Mouse (Mus musculus): ENCODE measurements around the gene Elac2. TPM values are rescaled to one million over a fixed set of nuclear protein-coding genes. Genes with fewer than 3 reads are reported as not detected.

Gene Elac2
- 37.2 and 41.1 TPM in 2 replicates for polyA plus RNA-seq (2016; fragmentation: Nextera tagmentation; extraction: Ambion mirVana)

DNA sequence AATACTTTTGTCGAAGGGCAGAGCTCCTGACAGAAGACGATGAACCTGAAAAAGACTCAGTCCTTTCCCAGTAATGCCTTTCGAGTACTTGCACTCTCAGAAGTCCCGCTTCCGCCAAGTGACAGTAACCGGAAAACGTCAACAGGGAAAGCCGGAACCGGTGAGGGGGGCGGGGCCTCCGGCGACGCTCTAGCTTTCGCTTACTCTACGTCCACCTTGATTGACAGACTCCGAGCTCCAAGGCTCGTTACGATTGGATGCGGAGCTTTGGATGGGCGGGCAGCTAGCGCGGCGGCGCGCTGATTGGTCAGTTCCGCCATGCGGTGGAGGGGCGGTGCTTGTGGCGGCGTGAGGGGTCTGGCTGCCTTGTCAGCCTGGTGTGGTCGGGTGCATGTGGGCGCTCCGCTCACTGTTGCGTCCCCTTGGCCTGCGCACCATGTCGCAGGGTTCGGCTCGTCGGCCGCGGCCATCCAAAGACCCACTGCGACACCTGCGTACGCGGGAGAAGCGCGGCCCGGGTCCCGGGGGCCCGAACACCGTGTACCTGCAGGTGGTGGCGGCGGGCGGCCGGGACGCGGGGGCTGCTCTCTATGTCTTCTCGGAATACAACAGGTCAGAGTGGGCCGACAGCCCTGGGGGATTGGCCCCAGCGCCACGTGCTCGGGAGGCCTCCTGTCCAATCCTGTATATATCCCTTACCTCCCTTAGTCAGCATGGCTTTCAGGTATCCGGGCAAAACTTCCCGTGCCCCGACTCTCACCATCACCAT lies at the start of gene Elac2:
Gene Elac2 (plus strand): TSS at position 319 of the 769 bp plus-strand sequence.
- DNase-seq (ENCODE audit: low spot score), result peak; percentile 98
- Histone ChIP-seq H3K9me3 (no peaks in the 10 kb centered on the region), H3K36me3 (replicated peaks) (peaks cover 35% of the 10 kb centered on the region), H3K27me3 (replicated peaks; ENCODE audit: low read depth, poor library complexity, severe bottlenecking) (no peaks in the 10 kb centered on the region), H3K4me3 (peak within 1 kb of the TSS; percentile 97), H3K4me1 (peaks cover 16% of the 10 kb centered on the region), H3K27ac (replicated peaks) (peak within 1 kb of the TSS; percentile 80)
- WGBS, result under 1% methylated on average over 65 of the region's 65 CpGs

DNA sequence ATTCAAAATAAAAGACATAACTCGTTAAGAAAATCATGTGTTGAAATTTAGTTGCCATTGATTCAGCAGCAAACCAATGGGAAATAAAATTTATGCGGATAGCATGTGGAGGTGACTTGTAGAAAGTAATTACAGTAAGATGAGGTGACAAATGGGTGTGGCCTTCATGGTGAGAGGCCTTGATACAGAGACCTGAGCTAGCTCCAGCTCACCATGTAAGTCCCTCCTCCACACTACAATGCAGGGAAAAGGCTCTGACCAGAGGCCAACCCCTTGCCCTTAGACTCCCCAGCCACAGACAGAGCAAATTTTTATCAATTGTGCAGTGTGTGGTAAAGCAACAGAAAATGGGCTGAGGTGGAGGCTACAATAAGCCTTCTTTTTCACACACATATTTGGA lies 49.7 kb upstream of the Elac2 start:
- Histone ChIP-seq H3K9me3 (no peaks in the 10 kb centered on the region), H3K27me3 (replicated peaks; ENCODE audit: low read depth, poor library complexity, severe bottlenecking) (no peaks in the 10 kb centered on the region), H3K4me1 (peaks cover 3% of the 10 kb centered on the region; the same call in 1 of the 2 replicates), H3K4me3 (no peak overlapping the region), H3K27ac (replicated peaks) (no peak overlapping the region), H3K36me3 (replicated peaks) (no peaks in the 10 kb centered on the region)
- DNase-seq (ENCODE audit: low spot score), result no peak
- WGBS, result 93% methylated on average over 2 of the region's 2 CpGs

DNA sequence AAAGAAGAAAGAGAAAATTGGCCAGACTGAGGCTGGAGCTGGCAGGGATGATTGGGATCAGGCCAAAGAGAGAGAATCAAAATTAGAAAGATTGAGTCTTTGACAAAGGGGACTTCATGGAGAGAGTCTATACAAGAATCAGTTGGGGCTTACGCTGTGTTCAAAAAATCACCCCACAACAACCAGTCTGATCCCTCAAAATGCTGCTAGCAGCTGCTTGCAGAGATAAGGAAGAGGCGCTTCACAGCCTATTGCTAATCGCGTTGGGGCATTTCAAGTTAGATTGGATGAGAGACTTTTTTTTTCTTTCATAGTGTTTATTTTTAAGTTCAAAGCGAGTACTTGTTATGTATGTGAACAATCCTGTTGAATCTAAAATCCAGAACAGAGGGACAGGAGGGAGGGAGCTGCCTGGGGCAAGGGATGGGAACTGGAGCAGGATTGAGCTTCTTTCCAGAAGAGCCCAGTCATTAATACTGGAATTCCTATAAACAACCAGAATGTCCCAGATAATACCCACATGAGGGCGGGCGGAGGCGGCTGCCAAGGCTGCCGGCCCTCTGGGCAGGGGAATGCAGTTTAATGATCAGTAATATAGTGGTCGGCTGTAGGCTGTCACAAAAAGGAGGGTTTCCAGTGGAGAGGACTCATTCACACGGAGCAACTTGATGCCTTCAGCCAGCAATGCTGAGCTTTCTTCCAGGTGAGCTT lies 47.6 kb upstream of the Elac2 start:
- Histone ChIP-seq H3K27me3 (replicated peaks; ENCODE audit: low read depth, poor library complexity, severe bottlenecking) (no peaks in the 10 kb centered on the region), H3K27ac (replicated peaks) (no peak overlapping the region), H3K4me1 (peaks cover 3% of the 10 kb centered on the region; the same call in 1 of the 2 replicates), H3K36me3 (replicated peaks) (no peaks in the 10 kb centered on the region), H3K9me3 (no peaks in the 10 kb centered on the region), H3K4me3 (no peak overlapping the region)
- WGBS, result 70% methylated on average over 11 of the region's 11 CpGs
- DNase-seq (ENCODE audit: low spot score), result no peak

DNA sequence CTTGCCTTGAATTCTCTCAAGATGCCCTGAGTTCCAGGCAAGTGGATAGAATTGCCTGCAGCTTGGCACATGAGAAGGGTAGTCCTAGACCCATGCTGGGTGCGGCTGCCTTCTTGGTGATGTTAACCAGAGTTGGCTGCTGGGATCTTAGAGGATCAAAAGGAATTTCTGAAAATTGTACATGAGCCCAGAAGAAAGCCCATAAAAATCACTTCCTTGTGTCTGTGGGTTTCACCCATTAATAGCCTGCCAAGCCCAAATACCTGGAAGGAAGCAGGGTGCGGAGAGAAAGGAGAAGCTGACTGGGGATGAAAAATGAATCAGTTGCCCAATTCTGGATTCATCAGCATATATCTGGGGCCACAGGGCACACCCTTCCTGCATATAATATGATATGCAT lies 41.6 kb upstream of the Elac2 start:
- H3K9me3 ChIP-seq, result no peaks in the 10 kb centered on the region
- H3K27ac ChIP-seq (replicated peaks), result no peak overlapping the region
- H3K4me1 ChIP-seq, result peaks cover 10% of the 10 kb centered on the region; the same call in 1 of the 2 replicates
- H3K4me3 ChIP-seq, result no peak overlapping the region
- no peak for DNase-seq (ENCODE audit: low spot score)
- no peaks in the 10 kb centered on the region for H3K27me3 ChIP-seq (replicated peaks; ENCODE audit: low read depth, poor library complexity, severe bottlenecking)
- 82% methylated on average over 2 of the region's 2 CpGs for WGBS
- no peaks in the 10 kb centered on the region for H3K36me3 ChIP-seq (replicated peaks)

DNA sequence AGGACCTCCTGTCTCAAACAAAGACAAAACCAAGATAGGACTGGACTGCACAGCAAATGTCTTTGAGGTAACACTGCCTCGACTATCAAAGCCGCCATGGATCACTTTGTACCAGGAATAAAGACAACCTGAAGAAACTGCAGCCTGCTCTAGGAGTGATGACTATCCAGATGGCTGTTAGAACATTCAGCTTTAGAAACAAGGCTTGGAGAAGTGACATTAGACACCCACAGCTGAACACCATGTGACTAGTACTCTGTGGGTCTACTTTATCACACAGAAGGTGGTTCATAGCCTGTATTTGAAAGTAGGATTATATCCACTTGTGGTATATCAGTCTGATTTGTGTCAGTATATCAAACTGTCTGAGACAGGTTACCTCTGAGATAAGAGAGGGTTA lies 37.6 kb upstream of the Elac2 start:
- 89% methylated on average over 2 of the region's 2 CpGs for WGBS
- no peaks in the 10 kb centered on the region for H3K27me3 ChIP-seq (replicated peaks; ENCODE audit: low read depth, poor library complexity, severe bottlenecking)
- H3K27ac ChIP-seq (replicated peaks), result no peak overlapping the region
- H3K4me3 ChIP-seq, result no peak overlapping the region
- H3K9me3 ChIP-seq, result no peaks in the 10 kb centered on the region
- H3K36me3 ChIP-seq (replicated peaks), result no peaks in the 10 kb centered on the region
- DNase-seq (ENCODE audit: low spot score), result no peak
- peaks cover 10% of the 10 kb centered on the region; the same call in 1 of the 2 replicates for H3K4me1 ChIP-seq

DNA sequence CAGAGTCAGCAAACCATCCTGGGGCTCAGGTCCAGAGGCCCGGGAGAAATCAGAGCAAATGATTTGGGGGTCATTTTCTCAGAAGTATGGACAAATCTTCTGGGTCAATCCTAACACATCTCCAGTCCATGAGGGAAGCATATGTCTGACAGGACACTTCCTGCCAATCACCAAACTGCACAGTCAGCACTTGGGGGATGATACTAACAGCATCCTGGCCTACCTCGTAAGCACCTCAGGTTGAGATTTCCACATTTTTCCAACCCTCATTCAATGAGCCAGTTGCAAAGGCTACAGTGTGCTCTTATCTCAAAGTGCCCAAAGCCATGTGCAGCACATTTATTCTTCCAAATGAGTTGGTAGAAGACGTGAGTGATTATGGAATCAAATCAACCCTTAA lies 29.1 kb upstream of the Elac2 start:
- no peak for DNase-seq (ENCODE audit: low spot score)
- no peaks in the 10 kb centered on the region for H3K9me3 ChIP-seq
- WGBS, result 78% methylated on average over 3 of the region's 3 CpGs

DNA sequence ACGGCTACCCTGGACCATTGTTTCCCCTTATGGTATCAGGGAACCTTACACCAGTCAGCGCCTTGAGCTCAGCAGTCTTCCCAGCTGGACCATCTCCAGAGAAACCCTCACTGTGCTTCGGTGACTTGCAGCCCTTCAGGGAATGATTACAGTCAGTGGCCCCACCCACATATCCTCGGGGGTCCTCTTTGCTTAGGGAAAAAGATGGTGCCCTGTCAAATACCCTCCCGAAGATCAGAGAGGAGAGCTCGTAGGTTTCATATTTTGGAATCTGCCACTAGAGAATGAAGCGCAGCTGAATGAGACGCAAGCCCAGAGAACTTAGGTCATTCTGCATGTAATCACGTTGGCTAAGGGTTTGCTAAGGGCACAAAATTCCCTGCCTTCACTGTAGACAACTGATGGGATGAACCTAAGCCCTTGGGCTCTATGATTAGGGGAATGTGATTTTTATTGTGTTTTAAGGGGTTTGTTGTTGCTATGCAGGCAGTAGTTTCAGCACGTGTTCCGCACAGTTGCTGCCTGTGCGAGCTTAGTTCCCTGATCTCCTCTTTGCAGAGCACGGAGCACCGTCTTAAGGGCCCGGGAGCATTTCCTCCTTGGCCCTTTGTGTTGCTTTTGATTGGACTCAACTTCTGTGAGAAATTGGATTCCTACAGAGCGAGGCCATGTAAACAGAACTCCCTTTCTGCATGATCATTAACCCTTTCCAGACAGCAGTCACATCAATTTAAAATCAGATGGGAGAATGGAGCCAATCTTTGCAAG lies 21.7 kb upstream of the Elac2 start:
- WGBS, result 8% methylated on average over 16 of the region's 16 CpGs
- H3K36me3 ChIP-seq (replicated peaks), result no peaks in the 10 kb centered on the region
- no peaks in the 10 kb centered on the region for H3K9me3 ChIP-seq
- H3K4me1 ChIP-seq, result peaks cover 49% of the 10 kb centered on the region
- peak overlapping the region; percentile 77 for H3K27ac ChIP-seq (replicated peaks)
- H3K27me3 ChIP-seq (replicated peaks; ENCODE audit: low read depth, poor library complexity, severe bottlenecking), result 0 out of 2 replicates have a peak, but pooled peaks cover 7% of the 10 kb centered on the region
- DNase-seq (ENCODE audit: low spot score), result peak; percentile 65
- peak overlapping the region; percentile 42 for H3K4me3 ChIP-seq

More for the DNA sequence above, 29.1 kb upstream of the Elac2 start:
- Histone ChIP-seq H3K36me3 (replicated peaks) (no peaks in the 10 kb centered on the region), H3K27me3 (replicated peaks; ENCODE audit: low read depth, poor library complexity, severe bottlenecking) (0 out of 2 replicates have a peak, but pooled peaks cover 3% of the 10 kb centered on the region), H3K27ac (replicated peaks) (no peak overlapping the region), H3K4me3 (no peak overlapping the region), H3K4me1 (0 out of 2 replicates have a peak, but pooled peaks cover 4% of the 10 kb centered on the region)

DNA sequence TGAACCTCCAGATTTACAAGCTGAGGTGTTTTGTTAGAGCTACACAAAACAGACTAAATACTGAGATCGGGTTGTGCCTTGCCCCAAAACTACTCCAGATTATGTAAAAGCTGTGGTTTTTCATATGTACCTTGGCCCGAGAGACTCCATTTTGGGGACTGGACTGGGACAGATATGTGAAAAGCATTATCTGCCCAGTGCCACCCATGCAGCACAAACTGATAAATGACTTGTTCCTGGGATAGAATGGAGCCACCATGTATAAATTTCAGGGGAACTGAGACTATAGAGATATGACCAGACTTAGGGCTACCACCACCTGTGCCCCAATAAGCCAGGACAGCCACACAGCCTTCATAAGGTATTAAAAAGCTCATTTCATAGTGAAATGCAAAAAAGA lies 16.2 kb upstream of the Elac2 start:
- H3K9me3 ChIP-seq, result no peaks in the 10 kb centered on the region
- DNase-seq (ENCODE audit: low spot score), result no peak
- 86% methylated on average over 2 of the region's 2 CpGs for WGBS
- H3K27me3 ChIP-seq (replicated peaks; ENCODE audit: low read depth, poor library complexity, severe bottlenecking), result 0 out of 2 replicates have a peak, but pooled peaks cover 4% of the 10 kb centered on the region
- H3K4me1 ChIP-seq, result peaks cover 27% of the 10 kb centered on the region
- no peak overlapping the region for H3K4me3 ChIP-seq
- H3K36me3 ChIP-seq (replicated peaks), result no peaks in the 10 kb centered on the region
- no peak overlapping the region for H3K27ac ChIP-seq (replicated peaks)

DNA sequence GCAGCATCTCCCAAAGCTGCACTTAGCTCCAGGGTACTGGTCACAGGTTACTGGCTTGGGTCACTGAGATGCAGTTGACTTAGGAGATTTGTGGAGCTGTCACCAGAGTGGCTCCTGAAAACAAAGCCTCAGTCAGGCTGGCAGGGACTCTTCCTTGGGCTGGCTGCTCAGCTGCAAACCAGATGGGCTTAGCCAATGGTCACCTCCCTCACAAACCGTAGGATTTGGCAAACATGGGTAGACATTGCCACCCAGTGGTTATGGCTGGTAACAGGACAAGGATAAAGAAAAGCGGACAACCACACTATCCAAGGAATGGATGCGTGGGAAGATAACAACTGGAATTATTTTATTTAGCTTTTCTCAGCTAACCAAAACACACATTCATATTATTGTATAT lies 10.3 kb upstream of the Elac2 start:
- DNase-seq (ENCODE audit: low spot score), result peak; percentile 87
- H3K4me1 ChIP-seq, result peaks cover 15% of the 10 kb centered on the region
- H3K27ac ChIP-seq (replicated peaks), result peak overlapping the region; percentile 60
- no peak overlapping the region for H3K4me3 ChIP-seq
- H3K27me3 ChIP-seq (replicated peaks; ENCODE audit: low read depth, poor library complexity, severe bottlenecking), result peaks cover 21% of the 10 kb centered on the region
- H3K36me3 ChIP-seq (replicated peaks), result no peaks in the 10 kb centered on the region
- 12% methylated on average over 3 of the region's 3 CpGs for WGBS
- no peaks in the 10 kb centered on the region for H3K9me3 ChIP-seq

DNA sequence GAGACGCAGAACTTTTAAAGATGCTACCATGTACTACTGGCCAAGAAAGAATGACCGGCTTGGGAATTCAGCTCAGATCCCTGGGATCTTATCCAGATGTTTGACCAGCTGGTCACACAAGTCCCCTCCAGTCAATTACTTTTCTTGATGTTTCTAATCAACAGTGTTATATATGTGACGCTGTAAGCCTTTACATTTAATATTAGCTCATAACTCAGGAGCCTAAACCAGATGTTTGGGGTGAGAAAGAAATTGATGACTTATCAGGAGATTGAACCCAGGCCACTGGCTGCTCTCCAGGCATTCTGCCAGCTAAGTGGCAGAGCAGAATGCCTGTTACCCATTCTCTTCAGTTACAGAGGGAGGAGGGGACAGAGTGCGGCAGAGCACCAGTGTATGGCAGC lies 9.9 kb upstream of the Elac2 start:
- Histone ChIP-seq H3K27me3 (replicated peaks; ENCODE audit: low read depth, poor library complexity, severe bottlenecking) (peaks cover 21% of the 10 kb centered on the region), H3K36me3 (replicated peaks) (no peaks in the 10 kb centered on the region), H3K27ac (replicated peaks) (no peak overlapping the region), H3K4me3 (no peak overlapping the region), H3K9me3 (no peaks in the 10 kb centered on the region), H3K4me1 (peaks cover 15% of the 10 kb centered on the region)
- no peak for DNase-seq (ENCODE audit: low spot score)
- WGBS, result 52% methylated on average over 4 of the region's 4 CpGs

DNA sequence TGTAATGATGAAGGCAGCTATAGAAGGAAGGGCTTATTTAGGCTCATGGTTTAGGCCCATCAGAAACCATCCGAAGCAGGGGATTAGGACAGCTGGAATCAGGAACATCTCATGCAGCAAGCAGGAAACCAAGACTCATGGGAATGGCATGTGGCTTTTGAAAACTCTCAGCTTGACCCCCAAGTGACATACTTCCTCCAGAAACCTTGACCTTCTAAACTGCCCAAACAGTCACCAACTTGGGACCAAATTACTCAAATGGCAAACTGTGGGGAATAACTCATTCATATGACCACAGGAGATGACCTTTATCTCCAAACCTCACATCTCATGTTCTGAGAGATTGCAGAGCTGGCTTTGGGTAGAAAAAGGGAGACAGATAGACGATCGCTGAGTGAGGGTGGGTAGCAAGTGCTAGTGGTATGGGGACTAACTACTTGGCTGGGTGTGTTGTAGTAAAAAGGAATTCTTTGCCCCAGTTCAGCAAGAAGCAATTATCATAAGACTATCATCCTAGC lies 7.3 kb upstream of the Elac2 start:
- no peak overlapping the region for H3K27ac ChIP-seq (replicated peaks)
- WGBS, result 84% methylated on average over 3 of the region's 3 CpGs
- no peaks in the 10 kb centered on the region for H3K9me3 ChIP-seq

DNA sequence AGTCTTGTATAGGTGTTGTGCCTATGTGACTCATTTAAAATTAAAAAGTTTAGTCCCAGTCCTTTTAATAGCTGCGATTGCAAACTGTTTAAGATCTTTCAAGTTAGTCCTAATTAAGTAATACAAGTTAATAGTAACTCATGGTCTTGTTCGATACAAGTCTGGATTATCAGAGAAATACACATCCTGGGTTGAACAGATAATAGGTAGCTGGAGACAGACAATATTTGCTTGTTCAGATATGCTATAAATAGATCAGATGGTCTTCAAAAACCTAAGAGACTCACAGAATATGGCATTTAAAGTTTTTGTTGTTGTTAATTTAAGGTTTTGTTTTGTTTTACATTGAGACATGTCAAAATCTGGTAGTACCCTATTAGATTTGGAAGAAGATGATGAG lies 6.4 kb upstream of the Elac2 start:
- no peak for DNase-seq (ENCODE audit: low spot score)
- H3K27me3 ChIP-seq (replicated peaks; ENCODE audit: low read depth, poor library complexity, severe bottlenecking), result peaks cover 21% of the 10 kb centered on the region
- H3K36me3 ChIP-seq (replicated peaks), result no peaks in the 10 kb centered on the region
- no peak overlapping the region for H3K27ac ChIP-seq (replicated peaks)
- 79% methylated on average over 2 of the region's 2 CpGs for WGBS
- H3K4me1 ChIP-seq, result peaks cover 10% of the 10 kb centered on the region
- no peaks in the 10 kb centered on the region for H3K9me3 ChIP-seq
- no peak overlapping the region for H3K4me3 ChIP-seq

More for the DNA sequence above, 7.3 kb upstream of the Elac2 start:
- Histone ChIP-seq H3K27me3 (replicated peaks; ENCODE audit: low read depth, poor library complexity, severe bottlenecking) (peaks cover 21% of the 10 kb centered on the region), H3K36me3 (replicated peaks) (no peaks in the 10 kb centered on the region), H3K4me1 (peaks cover 10% of the 10 kb centered on the region), H3K4me3 (no peak overlapping the region)
- no peak for DNase-seq (ENCODE audit: low spot score)
